Mouse (Mus musculus): ENCODE results near the gene Degs1.

GRCm38 (mm10) chr1:182297246-182297645, 14.6 kb upstream of the Degs1 start:
- TF ChIP-seq JUND (conservative IDR thresholded peaks at IDR 0.05; ENCODE audit: low read depth, low read length) (no peak), CTCF (conservative IDR thresholded peaks at IDR 0.05 in 1 of 2, IDR thresholded peaks at IDR 0.05 in 1 of 2; ENCODE audit: low read depth in 2 of 2, low read length in 2 of 2) (no peak), PAX5 (IDR thresholded peaks at IDR 0.05; ENCODE audit: low read length) (no peak)
